Mouse (Mus musculus): ENCODE data around the gene Adamts4. TPM values are rescaled to one million over a fixed set of nuclear protein-coding genes. Genes with fewer than 3 reads are reported as not detected.

Gene Adamts4
- polyA plus RNA-seq, 1 experiment: 29.8 TPM

DNA sequence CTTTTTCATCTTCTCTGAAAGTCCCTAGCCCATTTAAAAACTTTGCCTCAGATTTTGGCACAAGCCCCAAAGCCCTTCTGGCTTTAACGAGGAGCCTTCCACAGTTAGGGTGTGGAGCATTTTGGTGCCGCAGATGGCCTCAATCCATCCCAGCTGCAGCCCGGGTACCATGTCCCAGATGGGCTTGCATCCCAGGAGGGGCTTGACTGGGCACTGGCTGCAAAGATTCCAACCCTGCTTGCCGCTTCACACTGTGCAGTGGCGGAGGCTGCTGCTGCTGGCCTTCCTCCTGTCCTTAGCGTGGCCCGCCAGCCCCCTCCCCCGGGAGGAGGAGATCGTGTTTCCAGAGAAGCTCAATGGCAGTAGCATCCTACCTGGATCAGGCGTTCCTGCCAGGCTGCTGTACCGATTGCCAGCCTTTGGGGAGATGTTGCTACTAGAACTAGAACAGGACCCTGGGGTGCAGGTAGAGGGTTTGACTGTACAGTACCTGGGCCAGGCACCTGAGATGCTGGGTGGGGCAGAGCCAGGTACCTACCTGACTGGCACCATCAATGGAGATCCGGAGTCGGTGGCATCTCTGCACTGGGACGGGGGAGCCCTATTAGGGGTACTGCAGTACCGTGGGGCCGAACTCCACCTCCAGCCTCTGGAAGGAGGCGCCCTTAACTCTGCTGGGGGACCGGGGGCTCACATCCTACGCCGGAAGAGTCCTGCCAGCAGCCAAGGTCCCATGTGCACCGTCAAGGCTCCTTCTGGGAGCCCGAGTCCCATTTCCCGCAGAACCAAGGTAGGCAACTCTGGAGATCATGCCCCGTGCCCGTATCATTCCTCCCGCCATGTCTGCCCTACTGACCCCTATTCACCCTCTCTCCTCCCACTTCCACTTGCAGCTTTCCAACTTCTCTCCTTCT lies 716 bp downstream of the Adamts4 start, which contains the start of gene Ndufs2:
TSS of gene Ndufs2 (minus strand) at position 709 of the 914 bp plus-strand sequence.
- peak within 1 kb of the TSS; percentile 24 for H3K4me3 ChIP-seq (replicated peaks; ENCODE audit: insufficient read depth, low read depth, low read length)
- H3K4me1 ChIP-seq (ENCODE audit: control insufficient read depth, insufficient read depth, low read length): peaks cover 3% of the 10 kb centered on the region; the same call in 1 of the 2 replicates
- WGBS: 13% methylated on average over 26 of the region's 26 CpGs
- peak in 1 of 2 experiments; percentile 30 for DNase-seq
- H3K27me3 ChIP-seq (ENCODE audit: control insufficient read depth, insufficient read depth, low read length): no peaks in the 10 kb centered on the region
- no peak for TF ChIP-seq CTCF (IDR thresholded peaks at IDR 0.05; ENCODE audit: borderline replicate concordance, insufficient read depth, low read depth, low read length)
- TF ChIP-seq POLR2A (IDR thresholded peaks at IDR 0.05; ENCODE audit: borderline replicate concordance, insufficient read depth, low read length): no peak
- no peak within 1 kb of the TSS; the same call in 1 of the 2 replicates for H3K27ac ChIP-seq (ENCODE audit: insufficient read depth, low read length)

GRCm38 (mm10) chr1:171251594-171252324 lies 1.5 kb downstream of the Adamts4 start:
- 25% methylated on average over 13 of the region's 13 CpGs for whole genome bisulfite sequencing
- Histone ChIP-seq H3K27ac (ENCODE audit: insufficient read depth, low read length) (no peak overlapping the region), H3K27me3 (ENCODE audit: control insufficient read depth, insufficient read depth, low read length) (no peaks in the 10 kb centered on the region), H3K4me3 (replicated peaks; ENCODE audit: insufficient read depth, low read depth, low read length) (peak overlapping the region; percentile 20), H3K4me1 (ENCODE audit: control insufficient read depth, insufficient read depth, low read length) (peaks cover 3% of the 10 kb centered on the region; the same call in 1 of the 2 replicates)
- DNase-seq: no peak
- TF ChIP-seq CTCF (IDR thresholded peaks at IDR 0.05; ENCODE audit: borderline replicate concordance, insufficient read depth, low read depth, low read length) (no peak), POLR2A (IDR thresholded peaks at IDR 0.05; ENCODE audit: borderline replicate concordance, insufficient read depth, low read length) (no peak)

GRCm38 (mm10) chr1:171252415-171252814 lies 2.2 kb downstream of the Adamts4 start:
- H3K4me3 ChIP-seq (replicated peaks; ENCODE audit: insufficient read depth, low read depth, low read length): no peak overlapping the region
- WGBS: 23% methylated on average over 17 of the region's 17 CpGs
- no peaks in the 10 kb centered on the region for H3K27me3 ChIP-seq (ENCODE audit: control insufficient read depth, insufficient read depth, low read length)
- TF ChIP-seq CTCF (IDR thresholded peaks at IDR 0.05; ENCODE audit: borderline replicate concordance, insufficient read depth, low read depth, low read length): no peak
- TF ChIP-seq POLR2A (IDR thresholded peaks at IDR 0.05; ENCODE audit: borderline replicate concordance, insufficient read depth, low read length): no peak
- no peak overlapping the region for H3K27ac ChIP-seq (ENCODE audit: insufficient read depth, low read length)
- no peak for DNase-seq
- peaks cover 3% of the 10 kb centered on the region; the same call in 1 of the 2 replicates for H3K4me1 ChIP-seq (ENCODE audit: control insufficient read depth, insufficient read depth, low read length)

DNA sequence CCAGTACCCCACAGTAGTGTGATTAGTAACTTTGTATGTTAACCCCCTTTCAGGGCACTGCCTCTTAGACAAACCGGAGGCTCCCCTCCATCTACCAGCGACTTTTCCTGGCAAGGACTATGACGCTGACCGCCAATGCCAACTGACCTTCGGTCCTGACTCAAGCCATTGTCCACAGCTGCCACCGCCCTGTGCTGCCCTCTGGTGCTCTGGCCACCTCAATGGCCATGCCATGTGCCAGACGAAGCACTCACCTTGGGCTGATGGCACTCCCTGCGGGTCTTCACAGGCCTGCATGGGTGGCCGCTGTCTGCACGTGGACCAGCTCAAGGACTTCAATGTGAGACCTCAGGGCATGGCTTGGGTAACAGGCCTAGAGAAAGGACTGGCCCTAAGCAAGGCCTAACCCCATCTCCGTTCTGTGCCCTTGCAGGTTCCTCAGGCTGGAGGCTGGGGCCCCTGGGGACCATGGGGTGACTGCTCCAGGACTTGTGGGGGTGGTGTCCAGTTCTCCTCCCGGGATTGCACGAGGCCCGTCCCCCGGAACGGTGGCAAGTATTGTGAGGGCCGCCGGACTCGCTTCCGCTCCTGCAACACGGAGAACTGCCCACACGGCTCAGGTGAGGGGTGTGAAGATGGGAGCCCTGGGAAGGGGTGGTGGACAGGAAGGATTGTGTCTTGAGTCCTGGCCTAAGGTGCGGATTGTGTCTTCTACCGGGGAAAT lies 6.0 kb downstream of the Adamts4 start:
- no peaks in the 10 kb centered on the region; the same call in 1 of the 2 replicates for H3K4me1 ChIP-seq (ENCODE audit: control insufficient read depth, insufficient read depth, low read length)
- H3K27me3 ChIP-seq (ENCODE audit: control insufficient read depth, insufficient read depth, low read length): no peaks in the 10 kb centered on the region
- H3K4me3 ChIP-seq (replicated peaks; ENCODE audit: insufficient read depth, low read depth, low read length): no peak overlapping the region
- TF ChIP-seq POLR2A (IDR thresholded peaks at IDR 0.05; ENCODE audit: borderline replicate concordance, insufficient read depth, low read length): no peak
- no peak for TF ChIP-seq CTCF (IDR thresholded peaks at IDR 0.05; ENCODE audit: borderline replicate concordance, insufficient read depth, low read depth, low read length)
- no peak for DNase-seq
- H3K27ac ChIP-seq (ENCODE audit: insufficient read depth, low read length): no peak overlapping the region
- 83% methylated on average over 24 of the region's 24 CpGs for WGBS

DNA sequence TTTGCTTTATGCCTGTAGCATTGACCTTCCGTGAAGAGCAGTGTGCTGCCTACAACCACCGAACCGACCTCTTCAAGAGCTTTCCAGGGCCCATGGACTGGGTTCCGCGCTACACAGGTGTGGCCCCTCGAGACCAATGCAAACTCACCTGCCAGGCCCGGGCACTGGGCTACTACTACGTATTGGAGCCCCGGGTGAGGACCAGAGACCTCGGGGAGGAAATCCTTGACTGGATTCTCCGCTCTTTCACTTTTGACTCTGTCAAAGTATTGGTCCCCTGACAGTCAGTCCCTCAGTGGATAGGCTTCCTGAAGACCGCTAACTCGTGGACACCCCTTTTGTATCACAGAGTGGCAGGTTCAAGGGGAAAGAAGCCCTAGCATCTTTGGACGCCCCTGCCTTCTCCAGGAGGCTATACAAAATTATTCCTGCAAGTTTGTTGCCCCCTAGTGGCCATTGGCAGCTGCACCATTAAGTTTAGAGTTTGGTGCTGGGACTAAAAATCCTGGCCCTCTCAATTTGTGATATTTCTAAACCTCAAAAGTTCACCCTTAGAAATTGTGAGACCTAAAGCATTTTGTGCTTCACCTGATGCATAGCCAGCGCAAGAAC lies 6.8 kb downstream of the Adamts4 start:
- no peak for TF ChIP-seq POLR2A (IDR thresholded peaks at IDR 0.05; ENCODE audit: borderline replicate concordance, insufficient read depth, low read length)
- TF ChIP-seq CTCF (IDR thresholded peaks at IDR 0.05; ENCODE audit: borderline replicate concordance, insufficient read depth, low read depth, low read length): peak; percentile 61
- no peak overlapping the region for H3K27ac ChIP-seq (ENCODE audit: insufficient read depth, low read length)
- H3K4me1 ChIP-seq (ENCODE audit: control insufficient read depth, insufficient read depth, low read length): no peaks in the 10 kb centered on the region; the same call in 1 of the 2 replicates
- DNase-seq: peak; percentile 58 to 66
- no peak overlapping the region for H3K4me3 ChIP-seq (replicated peaks; ENCODE audit: insufficient read depth, low read depth, low read length)
- H3K27me3 ChIP-seq (ENCODE audit: control insufficient read depth, insufficient read depth, low read length): no peaks in the 10 kb centered on the region
- WGBS: 59% methylated on average over 15 of the region's 15 CpGs

- peaks cover 4% of the 10 kb centered on the region; the same call in 1 of the 2 replicates for H3K4me1 ChIP-seq (ENCODE audit: control insufficient read depth, insufficient read depth, low read length)
- no peak for DNase-seq
- H3K27ac ChIP-seq (ENCODE audit: insufficient read depth, low read length): no peak overlapping the region
- WGBS: 69% methylated on average over 9 of the region's 9 CpGs
- H3K4me3 ChIP-seq (replicated peaks; ENCODE audit: insufficient read depth, low read depth, low read length): no peak overlapping the region
- H3K27me3 ChIP-seq (ENCODE audit: control insufficient read depth, insufficient read depth, low read length): no peaks in the 10 kb centered on the region
- TF ChIP-seq CTCF (IDR thresholded peaks at IDR 0.05; ENCODE audit: borderline replicate concordance, insufficient read depth, low read depth, low read length): no peak
- no peak for TF ChIP-seq POLR2A (IDR thresholded peaks at IDR 0.05; ENCODE audit: borderline replicate concordance, insufficient read depth, low read length)
Measured at GRCm38 (mm10) chr1:171257781-171258180, 7.6 kb downstream of the Adamts4 start.

GRCm38 (mm10) chr1:171258921-171259320 lies 8.7 kb downstream of the Adamts4 start:
- Histone ChIP-seq H3K4me3 (replicated peaks; ENCODE audit: insufficient read depth, low read depth, low read length) (no peak overlapping the region), H3K27ac (ENCODE audit: insufficient read depth, low read length) (no peak overlapping the region), H3K27me3 (ENCODE audit: control insufficient read depth, insufficient read depth, low read length) (no peaks in the 10 kb centered on the region), H3K4me1 (ENCODE audit: control insufficient read depth, insufficient read depth, low read length) (peaks cover 4% of the 10 kb centered on the region; the same call in 1 of the 2 replicates)
- WGBS: 77% methylated on average over 17 of the region's 17 CpGs
- TF ChIP-seq POLR2A (IDR thresholded peaks at IDR 0.05; ENCODE audit: borderline replicate concordance, insufficient read depth, low read length) (no peak), CTCF (IDR thresholded peaks at IDR 0.05; ENCODE audit: borderline replicate concordance, insufficient read depth, low read depth, low read length) (no peak)
- no peak for DNase-seq

Measured in cerebellum, adult 2 months (tissue).